Mouse (Mus musculus) stomach, embryonic 15.5 days (tissue): ENCODE measurements around the gene Rdm1. TPM values are rescaled to one million over a fixed set of nuclear protein-coding genes. Genes with fewer than 3 reads are reported as not detected.
A peak's percentile ranks its signal among the peaks of the same experiment; 100 is the strongest.
"Not testable (repeated sequence)": the region's sequence is repeated elsewhere in the genome, so short reads cannot be mapped to it uniquely, and the experiment has no call there.

Experiments used
- ATAC-seq: fragments of 200-750 bp; cut with Nextera tagmentation; 2 replicates; pipeline ENCODE4 v1.8.0; 2017; ENCODE audit warnings: low read depth, moderate number of reproducible peaks, moderate TSS enrichment; ENCODE audit not compliant: insufficient read depth, low FRiP score
- H3K27ac ChIP-seq: fragments of 300-500 bp; sonication (generic); 2 replicates; pipeline ENCODE4 v1.5.1; 2015; ENCODE audit warnings: mild to moderate bottlenecking, inconsistent platforms
- H3K27me3 ChIP-seq: fragments of 300-500 bp; sonication (generic); replicated peaks from 2 replicates; pipeline ENCODE4 v1.6.1; 2015; ENCODE audit warnings: inconsistent platforms
- H3K36me3 ChIP-seq: fragments of 300-500 bp; sonication (generic); 2 replicates; pipeline ENCODE4 v1.6.1; 2015; ENCODE audit warnings: inconsistent platforms
- H3K4me1 ChIP-seq: fragments of 300-500 bp; sonication (generic); 2 replicates; pipeline ENCODE4 v1.6.1; 2015; ENCODE audit warnings: inconsistent platforms
- H3K4me2 ChIP-seq: fragments of 300-500 bp; sonication (generic); 2 replicates; pipeline ENCODE4 v1.6.1; 2015; ENCODE audit warnings: mild to moderate bottlenecking, inconsistent platforms
- H3K4me3 ChIP-seq: fragments of 300-500 bp; sonication (generic); replicated peaks from 2 replicates; pipeline ENCODE4 v1.5.1; 2015; ENCODE audit warnings: inconsistent platforms
- H3K9ac ChIP-seq: fragments of 300-500 bp; sonication (generic); 2 replicates; pipeline ENCODE4 v1.6.1; 2015; ENCODE audit warnings: inconsistent platforms
- H3K9me3 ChIP-seq: fragments of 300-500 bp; sonication (generic); 2 replicates; pipeline ENCODE4 v1.6.1; 2016; ENCODE audit warnings: inconsistent platforms
- WGBS: fragments of 180-500 bp; shearing (Covaris S2); methylation state at CpG from one replicate; pipeline ENCODE4 v1.1.7; 2015; 5-methylcytosine and 5-hydroxymethylcytosine counted together
- polyA plus RNA-seq: library from polyadenylated mRNA; unstranded; fragments of >200 nt; fragmentation: Nextera tagmentation; extraction: Ambion mirVana; gene quantifications from 2 replicates; pipeline ENCODE4 v1.2.1, GENCODE M21; 2015

Gene Rdm1
- polyA plus RNA-seq, result 37.6 and 39.6 TPM in 2 replicates

DNA sequence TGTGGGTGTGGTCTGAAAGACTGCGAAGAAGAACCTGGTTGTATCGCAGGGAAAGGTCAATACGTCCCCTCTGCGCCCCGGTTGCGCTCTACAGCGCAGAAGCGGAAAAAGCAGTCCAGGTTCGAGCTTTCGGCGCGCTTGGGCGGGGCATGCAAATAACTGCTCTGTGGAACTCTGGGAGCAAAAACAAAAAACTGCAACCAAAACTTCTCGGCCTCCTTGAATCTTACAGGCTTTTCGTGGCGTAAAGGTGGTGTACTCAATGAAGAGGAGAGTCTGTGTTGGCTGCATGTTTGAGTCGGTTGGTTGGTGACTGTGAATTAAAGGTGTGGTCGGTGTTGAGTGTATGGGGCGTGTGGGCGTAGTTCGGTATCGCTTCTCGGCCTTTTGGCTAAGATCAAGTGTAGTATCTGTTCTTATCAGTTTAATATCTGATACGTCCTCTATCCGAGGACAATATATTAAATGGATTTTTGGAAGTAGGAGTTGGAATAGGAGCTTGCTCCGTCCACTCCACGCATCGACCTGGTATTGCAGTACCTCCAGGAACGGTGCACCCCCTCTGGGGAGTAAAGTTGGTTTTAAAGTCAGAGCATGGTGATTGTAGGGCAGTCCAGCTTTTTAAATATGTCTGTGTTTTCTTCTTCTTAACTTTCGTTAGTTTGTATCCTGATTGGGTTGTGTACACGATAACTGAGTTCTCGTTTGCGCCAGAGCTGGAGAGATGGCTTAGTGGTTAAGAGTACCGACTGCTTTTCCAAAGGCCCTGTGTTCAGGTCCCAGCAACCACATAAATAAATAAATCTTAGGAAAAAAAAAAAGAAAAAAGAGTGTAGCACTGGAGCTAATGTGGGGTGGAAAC, at the start of gene Rdm1:
Rdm1 (plus strand) TSS at position 201 of the 862 bp plus-strand sequence.
- Histone ChIP-seq H3K4me1 (no peaks in the 10 kb centered on the region), H3K36me3 (no peaks in the 10 kb centered on the region)

DNA sequence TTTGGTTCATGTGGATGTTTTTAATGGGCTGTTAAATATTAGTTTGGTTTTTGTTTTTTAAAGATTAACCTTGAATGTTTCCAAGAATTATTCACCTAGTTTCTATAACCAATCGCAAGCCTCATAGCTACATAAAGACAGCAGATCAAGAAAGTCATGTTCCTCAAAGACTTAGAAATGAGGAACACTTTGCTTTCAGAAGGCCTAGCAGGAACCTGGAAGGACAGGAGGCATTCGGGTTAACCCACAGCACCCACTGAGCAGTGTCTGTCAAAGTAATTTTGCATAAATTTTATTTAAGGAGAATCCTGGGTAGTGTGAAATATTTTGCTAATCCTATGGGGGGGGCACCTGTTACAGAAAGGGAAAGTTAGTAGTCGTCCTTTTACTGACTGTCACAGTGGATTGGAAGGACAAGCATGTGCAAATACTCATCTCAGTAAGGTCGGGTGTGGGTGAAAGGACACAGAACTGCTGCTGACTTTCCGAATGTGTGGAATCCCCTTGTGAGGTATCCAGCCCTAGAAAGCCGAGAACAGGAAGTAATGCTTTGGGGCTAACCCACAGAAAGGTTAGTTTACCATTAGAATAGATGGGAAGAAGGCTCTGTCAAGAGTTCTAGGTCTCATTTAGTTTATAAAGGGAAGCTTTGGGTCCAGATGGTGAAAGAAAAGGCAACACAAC, 45.8 kb upstream of the Rdm1 start:
- WGBS, result 65% methylated on average over 6 of the region's 6 CpGs
- H3K9ac ChIP-seq, result no peak overlapping the region
- ATAC-seq, result no peak
- no peak overlapping the region for H3K27ac ChIP-seq
- peaks cover 23% of the 10 kb centered on the region for H3K36me3 ChIP-seq
- no peak overlapping the region for H3K4me3 ChIP-seq
- peaks cover 5% of the 10 kb centered on the region; the same call in 1 of the 2 replicates for H3K4me1 ChIP-seq
- H3K27me3 ChIP-seq, result no peaks in the 10 kb centered on the region
- H3K4me2 ChIP-seq, result no peak overlapping the region
- H3K9me3 ChIP-seq, result no peaks in the 10 kb centered on the region

More for the DNA sequence above, at the start of gene Rdm1:
- Histone ChIP-seq H3K4me3 (peak within 1 kb of the TSS; percentile 54), H3K27me3 (no peaks in the 10 kb centered on the region), H3K9me3 (no peaks in the 10 kb centered on the region), H3K9ac (peak within 1 kb of the TSS; percentile 57), H3K27ac (peak within 1 kb of the TSS; percentile 100), H3K4me2 (peak within 1 kb of the TSS; percentile 73)
- peak; percentile 94 for ATAC-seq
- 0% methylated on average over 34 of the region's 34 CpGs for WGBS

DNA sequence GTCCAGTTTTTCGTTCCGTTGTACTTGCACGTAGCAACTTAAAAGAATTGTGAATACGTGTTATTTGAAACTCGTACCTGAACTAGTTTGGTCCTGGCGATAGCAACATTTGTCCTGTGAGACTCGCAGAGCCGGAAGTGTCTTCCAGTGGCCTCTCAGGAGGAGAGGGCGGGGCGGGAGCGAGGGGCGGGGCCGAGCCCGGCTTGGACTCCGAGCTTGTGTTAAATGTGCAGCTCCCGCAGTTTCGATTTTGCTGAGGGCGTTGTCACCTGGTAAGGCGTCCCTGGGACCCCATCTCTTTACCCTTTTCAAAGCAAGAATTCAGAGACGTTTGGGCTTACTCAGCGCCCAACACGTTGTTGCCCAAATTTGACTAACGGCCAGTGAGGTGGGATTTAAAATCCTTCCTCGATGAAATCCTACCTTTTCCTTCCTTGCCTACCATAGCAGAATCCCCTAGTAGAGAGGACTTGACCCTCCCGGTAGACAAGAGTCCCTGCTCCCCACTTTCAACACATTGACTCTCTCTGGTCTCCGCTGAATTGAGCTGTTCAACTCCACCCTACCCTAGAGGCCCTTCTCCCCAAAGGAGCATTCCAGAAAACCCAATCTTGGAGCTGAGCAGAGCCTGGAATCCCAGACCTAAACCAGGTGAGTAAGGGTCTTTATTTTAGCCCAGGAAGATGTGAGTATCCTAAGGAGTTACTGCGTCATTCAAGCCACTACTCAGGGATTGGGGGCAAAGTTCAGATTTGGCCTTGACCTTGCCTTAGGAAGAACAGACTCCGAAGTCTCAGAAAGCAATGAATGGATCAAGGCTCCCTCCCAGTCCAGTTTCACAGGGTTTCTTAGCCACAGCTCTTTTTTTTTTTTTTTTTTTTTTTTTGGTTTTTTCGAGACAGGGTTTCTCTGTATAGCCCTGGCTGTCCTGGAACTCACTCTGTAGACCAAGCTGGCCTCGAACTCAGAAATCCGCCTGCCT, 44.6 kb upstream of the Rdm1 start, which contains the start of gene Tmem106a:
Tmem106a (plus strand) TSS at position 189 of the 982 bp plus-strand sequence.
- WGBS, result 16% methylated on average over 30 of the region's 31 CpGs
- Histone ChIP-seq H3K4me2 (peak within 1 kb of the TSS; percentile 54), H3K9ac (0 out of 2 replicates have a peak within 1 kb of the TSS, but pooled peaks have one; percentile 25), H3K27ac (peak within 1 kb of the TSS; percentile 54), H3K9me3 (no peaks in the 10 kb centered on the region), H3K36me3 (peaks cover 13% of the 10 kb centered on the region), H3K4me1 (peaks cover 5% of the 10 kb centered on the region; the same call in 1 of the 2 replicates), H3K4me3 (peak within 1 kb of the TSS; percentile 49), H3K27me3 (no peaks in the 10 kb centered on the region)
- ATAC-seq, result peak; percentile 84; the same call in 1 of the 2 replicates

DNA sequence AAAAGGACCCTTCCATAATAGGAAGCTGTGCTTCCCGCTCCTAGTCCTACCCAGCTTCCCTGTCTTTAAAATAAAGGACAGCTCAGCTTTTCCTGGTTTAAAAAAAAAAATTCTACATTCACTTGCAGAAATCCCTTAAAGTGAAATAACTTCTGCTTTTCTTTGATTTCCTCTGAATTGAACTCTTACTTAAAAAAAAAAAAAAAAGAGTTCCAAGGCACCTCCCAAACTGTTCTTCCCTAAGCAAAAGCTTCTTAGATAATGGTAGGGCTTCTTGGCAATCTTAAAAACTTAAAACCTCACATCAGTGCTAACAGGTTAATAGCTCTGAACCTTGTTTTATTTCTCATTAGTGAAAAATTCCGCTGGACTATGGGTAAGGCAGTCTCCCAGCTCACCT, 43.8 kb upstream of the Rdm1 start:
- H3K4me1 ChIP-seq, result peaks cover 5% of the 10 kb centered on the region; the same call in 1 of the 2 replicates
- H3K9ac ChIP-seq, result no peak overlapping the region
- no peak overlapping the region for H3K27ac ChIP-seq
- peaks cover 8% of the 10 kb centered on the region; the same call in 1 of the 2 replicates for H3K36me3 ChIP-seq
- H3K27me3 ChIP-seq, result no peaks in the 10 kb centered on the region
- ATAC-seq, result no peak
- no peaks in the 10 kb centered on the region for H3K9me3 ChIP-seq
- no peak overlapping the region for H3K4me2 ChIP-seq
- no peak overlapping the region for H3K4me3 ChIP-seq
- 84% methylated on average over 2 of the region's 2 CpGs for WGBS

DNA sequence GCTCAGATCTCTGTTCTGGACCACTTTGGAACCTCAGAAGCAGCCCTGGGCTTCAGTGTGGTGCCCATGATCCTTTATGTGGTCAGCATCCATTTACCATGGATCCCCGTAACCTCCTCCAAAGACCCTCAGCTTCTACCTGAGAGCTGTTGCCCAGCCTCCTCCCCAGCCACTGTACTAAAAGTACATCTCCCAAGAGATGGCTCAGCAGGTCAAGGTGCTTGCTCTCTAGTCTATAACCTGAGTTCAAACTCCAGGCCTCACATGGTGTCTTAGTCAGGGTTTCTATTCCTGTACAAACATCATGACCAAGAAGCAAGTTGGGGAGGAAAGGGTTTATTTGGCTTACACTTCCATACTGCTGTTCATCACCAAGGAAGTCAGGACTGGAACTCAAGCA, 42.0 kb upstream of the Rdm1 start:
- H3K4me2 ChIP-seq, H3K27me3 ChIP-seq, H3K4me1 ChIP-seq, ATAC-seq, H3K9ac ChIP-seq, H3K27ac ChIP-seq, H3K36me3 ChIP-seq, H3K9me3 ChIP-seq, H3K4me3 ChIP-seq: not testable (repeated sequence)
- 96% methylated on average over 1 of the region's 1 CpGs for WGBS

DNA sequence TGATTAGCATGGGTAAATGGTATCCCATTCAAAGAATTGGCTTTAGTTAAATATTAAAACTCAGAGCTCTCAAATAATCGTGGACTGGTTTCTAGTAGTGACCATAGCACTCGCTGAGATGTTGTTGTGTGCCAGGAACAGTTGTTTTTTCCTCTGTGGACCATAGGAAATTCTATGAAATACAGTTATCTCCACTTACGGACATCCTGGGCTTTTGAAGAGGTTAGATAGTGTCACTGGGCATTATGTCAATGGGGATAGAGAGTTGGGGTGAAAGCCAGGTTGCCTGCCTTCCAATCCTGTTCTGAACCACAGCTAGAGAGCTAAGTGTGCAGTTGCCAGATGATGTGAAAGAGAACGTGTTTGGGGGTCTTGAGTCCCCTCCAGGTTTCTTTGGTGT, 41.2 kb upstream of the Rdm1 start:
- no peak for ATAC-seq
- Histone ChIP-seq H3K9me3 (no peaks in the 10 kb centered on the region), H3K27me3 (no peaks in the 10 kb centered on the region), H3K27ac (no peak overlapping the region), H3K4me1 (peaks cover 5% of the 10 kb centered on the region; the same call in 1 of the 2 replicates), H3K36me3 (0 out of 2 replicates have a peak, but pooled peaks cover 2% of the 10 kb centered on the region), H3K9ac (no peak overlapping the region), H3K4me2 (no peak overlapping the region), H3K4me3 (no peak overlapping the region)
- 75% methylated on average over 4 of the region's 4 CpGs for WGBS

DNA sequence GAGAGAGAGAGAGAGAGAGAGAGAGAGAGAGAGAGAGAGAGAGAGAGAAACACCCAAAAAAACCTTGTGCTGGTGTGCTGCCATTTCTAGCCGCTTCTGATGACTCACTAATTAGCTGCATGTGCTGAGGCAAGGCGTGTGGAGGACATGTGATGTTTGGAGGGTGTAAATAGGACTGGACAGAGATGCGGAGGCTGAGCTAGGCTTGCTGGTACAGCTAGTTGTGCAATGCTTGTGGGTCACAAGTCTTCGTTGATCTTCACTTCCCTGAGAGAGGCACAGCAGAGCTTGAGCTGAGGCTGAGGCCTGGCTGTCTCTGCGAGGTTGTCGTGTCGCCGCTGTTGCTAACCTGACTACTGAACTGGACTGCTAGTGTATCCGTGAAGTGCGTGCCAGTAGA, 39.3 kb upstream of the Rdm1 start:
- no peak for ATAC-seq
- 94% methylated on average over 10 of the region's 10 CpGs for WGBS
- H3K36me3 ChIP-seq, result 0 out of 2 replicates have a peak, but pooled peaks cover 2% of the 10 kb centered on the region
- H3K27me3 ChIP-seq, result no peaks in the 10 kb centered on the region
- no peak overlapping the region for H3K27ac ChIP-seq
- H3K4me1 ChIP-seq, result no peaks in the 10 kb centered on the region; the same call in 1 of the 2 replicates
- no peak overlapping the region for H3K9ac ChIP-seq
- H3K4me2 ChIP-seq, result no peak overlapping the region
- no peak overlapping the region for H3K4me3 ChIP-seq
- H3K9me3 ChIP-seq, result no peaks in the 10 kb centered on the region

DNA sequence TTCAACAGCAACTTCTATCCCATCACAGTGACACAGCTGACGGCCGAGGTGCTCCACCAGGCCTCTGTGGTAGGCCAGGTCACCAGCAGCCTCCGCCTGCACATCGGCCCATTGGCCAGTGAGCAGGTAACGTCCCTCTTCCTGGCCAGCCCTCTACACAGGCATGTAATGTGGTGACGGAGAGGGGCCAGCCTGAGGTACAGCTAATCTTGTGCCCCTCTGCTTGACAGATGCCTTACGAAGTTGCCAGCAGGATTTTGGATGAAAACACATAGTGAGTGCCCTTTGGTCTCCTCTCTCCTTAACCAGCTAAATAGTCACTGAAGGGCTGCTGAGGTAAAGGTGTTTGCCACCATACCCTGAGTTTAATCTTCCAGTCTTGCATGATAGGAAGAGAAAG, 38.1 kb upstream of the Rdm1 start:
- Histone ChIP-seq H3K9me3 (no peaks in the 10 kb centered on the region), H3K27me3 (no peaks in the 10 kb centered on the region), H3K9ac (no peak overlapping the region), H3K4me3 (no peak overlapping the region), H3K27ac (no peak overlapping the region), H3K36me3 (0 out of 2 replicates have a peak, but pooled peaks cover 2% of the 10 kb centered on the region), H3K4me1 (no peaks in the 10 kb centered on the region; the same call in 1 of the 2 replicates), H3K4me2 (no peak overlapping the region)
- ATAC-seq, result no peak
- WGBS, result 86% methylated on average over 7 of the region's 7 CpGs

DNA sequence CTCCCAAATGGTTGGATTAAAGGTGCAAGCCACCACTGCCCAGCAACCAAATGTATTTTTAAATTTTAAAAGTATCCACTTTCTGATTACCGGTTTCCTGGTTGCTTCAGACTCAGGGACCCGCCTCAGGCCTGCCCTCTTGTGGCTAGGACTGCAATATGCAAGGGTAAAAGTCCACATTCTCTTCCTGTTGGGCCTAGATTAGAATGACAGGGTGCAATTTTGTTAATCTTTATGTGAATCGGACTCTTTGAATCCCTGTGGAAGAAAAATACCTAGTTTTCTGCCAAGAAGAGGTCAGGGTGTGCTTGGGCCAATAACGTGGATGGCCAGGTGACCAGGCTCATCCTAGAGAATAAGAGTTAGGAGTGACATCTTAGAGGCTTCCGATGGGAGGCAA, 37.6 kb upstream of the Rdm1 start:
- no peak overlapping the region for H3K4me3 ChIP-seq
- H3K27ac ChIP-seq, result peak overlapping the region; percentile 45; the same call in 1 of the 2 replicates
- 29% methylated on average over 5 of the region's 5 CpGs for WGBS
- no peak overlapping the region for H3K9ac ChIP-seq
- H3K27me3 ChIP-seq, result no peaks in the 10 kb centered on the region
- H3K4me2 ChIP-seq, result no peak overlapping the region
- H3K4me1 ChIP-seq, result no peaks in the 10 kb centered on the region
- ATAC-seq, result no peak
- no peaks in the 10 kb centered on the region for H3K9me3 ChIP-seq
- H3K36me3 ChIP-seq, result 0 out of 2 replicates have a peak, but pooled peaks cover 2% of the 10 kb centered on the region

DNA sequence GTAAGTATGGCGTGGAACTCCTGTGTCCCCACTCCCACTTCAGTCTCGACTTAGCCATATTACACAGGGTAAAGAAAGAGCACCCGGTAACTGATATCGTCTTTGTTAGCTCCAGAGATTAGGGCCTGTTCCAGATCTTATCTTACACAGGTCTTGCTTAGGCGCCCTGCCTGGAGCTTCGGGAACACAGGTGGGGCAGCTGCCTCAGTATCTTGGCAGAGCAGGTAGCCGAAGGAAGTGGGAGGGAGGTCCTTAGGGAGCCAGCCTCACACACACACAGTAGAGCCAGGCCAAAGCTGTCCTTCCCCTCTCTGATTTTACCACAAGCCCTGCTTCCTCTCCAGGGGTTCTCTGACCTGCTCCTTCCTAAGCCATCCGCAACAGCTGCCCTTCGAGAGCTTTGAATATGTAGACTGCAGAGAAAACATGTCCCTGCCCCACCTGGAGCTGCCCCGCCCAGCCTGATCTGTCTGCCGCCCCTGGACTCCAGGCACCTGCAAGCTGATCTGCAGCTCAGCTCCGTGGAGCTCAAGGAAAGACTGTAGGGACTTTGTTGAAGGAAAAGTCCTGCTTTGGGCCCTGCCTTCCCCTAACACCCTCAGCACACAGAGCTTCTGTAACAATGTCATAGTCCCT, 36.9 kb upstream of the Rdm1 start:
- no peaks in the 10 kb centered on the region for H3K4me1 ChIP-seq
- 0 out of 2 replicates have a peak, but pooled peaks cover 2% of the 10 kb centered on the region for H3K36me3 ChIP-seq
- no peak overlapping the region for H3K4me3 ChIP-seq
- no peak overlapping the region for H3K4me2 ChIP-seq
- ATAC-seq, result peak; percentile 56; the same call in 1 of the 2 replicates
- WGBS, result 60% methylated on average over 12 of the region's 12 CpGs
- no peaks in the 10 kb centered on the region for H3K9me3 ChIP-seq
- peak overlapping the region; percentile 45 for H3K27ac ChIP-seq
- no peaks in the 10 kb centered on the region for H3K27me3 ChIP-seq
- no peak overlapping the region for H3K9ac ChIP-seq
